Mouse (Mus musculus): Measurements from ENCODE around the gene Elp6.

- TF ChIP-seq POLR2A (IDR thresholded peaks at IDR 0.05; ENCODE audit: borderline replicate concordance, control insufficient read depth, low read depth, low read length) (no peak), CTCF (IDR thresholded peaks at IDR 0.05; ENCODE audit: control insufficient read depth, insufficient read depth, low read length) (no peak)
These were observed 32.6 kb upstream of the Elp6 start for GRCm38 (mm10) chr9:110272330-110272729.

Data from bone marrow, adult 2 months (tissue).